Mouse (Mus musculus) adrenal gland, adult 2 months (tissue): Measurements from ENCODE around the gene Fpr-rs6. TPM values are rescaled to one million over a fixed set of nuclear protein-coding genes. Genes with fewer than 3 reads are reported as not detected.

Experiments used
- DNase-seq: peaks from one replicate; pipeline ENCODE4 v3.0.0; 2021
- long read RNA-seq: library from polyadenylated mRNA; stranded (forward); transcript quantifications from one replicate; pipeline ENCODE4 v2.0.0, GENCODE M21; 2021
- polyA plus RNA-seq: library from polyadenylated mRNA; depleted of rRNA; stranded (reverse); fragments of >200 nt; gene quantifications from 2 replicates; pipeline ENCODE4 v1.2.3, GENCODE M21; 2012; rRNA removed
- total RNA-seq, 2 experiments: library from RNA; stranded (reverse); gene quantifications; 2 replicates each; pipeline ENCODE4 v1.2.3; 2021

The Fpr-rs6 gene
- total RNA-seq, result not detected
- not detected in 2 replicates for polyA plus RNA-seq
- long read RNA-seq, result 0 reads

GRCm38 (mm10) chr17:20182997-20183396 lies at the start of gene Fpr-rs6:
Gene Fpr-rs6, minus strand, starts transcription at chr17:20183097.
- no peak for DNase-seq

Other genes with a start within 250 kb of the Fpr-rs6 start
- not detected for gene Vmn2r104, start 134.8 kb downstream of the Fpr-rs6 start, total RNA-seq
- not detected in 2 replicates for gene Vmn2r104, start 134.8 kb downstream of the Fpr-rs6 start, polyA plus RNA-seq
- gene Fpr-rs7, start 68.9 kb downstream of the Fpr-rs6 start, total RNA-seq, result not detected
- not detected in 2 replicates for gene Fpr-rs7, start 68.9 kb downstream of the Fpr-rs6 start, polyA plus RNA-seq
- gene Vmn2r105, start 52.0 kb upstream of the Fpr-rs6 start, total RNA-seq, result not detected
- not detected in 2 replicates for gene Vmn2r105, start 52.0 kb upstream of the Fpr-rs6 start, polyA plus RNA-seq
- gene Vmn2r106, start 102.5 kb upstream of the Fpr-rs6 start, total RNA-seq, result not detected
- gene Vmn2r106, start 102.5 kb upstream of the Fpr-rs6 start, polyA plus RNA-seq, result not detected in 2 replicates
- not detected for gene Vmn2r107, start 162.1 kb upstream of the Fpr-rs6 start, total RNA-seq
- not detected in 2 replicates for gene Vmn2r107, start 162.1 kb upstream of the Fpr-rs6 start, polyA plus RNA-seq
- gene Vmn1r224, start 231.0 kb upstream of the Fpr-rs6 start, total RNA-seq, result not detected
- gene Vmn1r224, start 231.0 kb upstream of the Fpr-rs6 start, polyA plus RNA-seq, result not detected in 2 replicates